Mouse (Mus musculus) CH12.LX (cell line): Measurements from ENCODE around the gene Gngt2. TPM values are rescaled to one million over a fixed set of nuclear protein-coding genes. Genes with fewer than 3 reads are reported as not detected.

Source experiments
- DNase-seq: peaks from one replicate; pipeline ENCODE4 v3.0.0-alpha.2; 2013; ENCODE audit errors: extremely low read depth
- H3K27ac ChIP-seq: 2 replicates; pipeline ENCODE4 v1.5.1; 2012; ENCODE audit warnings: low read depth, mild to moderate bottlenecking, control low read depth, moderate library complexity; ENCODE audit not compliant: insufficient read depth
- H3K27me3 ChIP-seq: replicated peaks from 2 replicates; pipeline ENCODE3; 2012; ENCODE audit warnings: inconsistent platforms
- H3K36me3 ChIP-seq, 2 experiments: replicated peaks in 1 of 2; 2 replicates each; pipeline versions ENCODE3 to v1.6.1; 2012; ENCODE audit warnings: inconsistent platforms in 1 of 2, low read length in 1 of 2, mild to moderate bottlenecking in 1 of 2, mixed read lengths in 1 of 2, moderate library complexity in 1 of 2; ENCODE audit not compliant: control insufficient read depth in 1 of 2, insufficient read depth in 1 of 2
- H3K4me1 ChIP-seq, 2 experiments: 2 replicates each; pipeline ENCODE4 v1.6.1; 2012; ENCODE audit warnings: inconsistent platforms in 1 of 2, moderate library complexity in 1 of 2; ENCODE audit not compliant: insufficient read depth in 2 of 2, control insufficient read depth in 1 of 2
- H3K4me2 ChIP-seq: 2 replicates; pipeline ENCODE4 v1.6.1; 2012; ENCODE audit warnings: low read depth, mild to moderate bottlenecking, control low read depth; ENCODE audit not compliant: poor library complexity, insufficient read depth, severe bottlenecking
- H3K4me3 ChIP-seq, 3 experiments: fragments of 150-350 bp in 1 of 3; sonication (generic) in 1 of 3; replicated peaks in 1 of 3; 2 replicates each; pipeline versions ENCODE3 to v1.5.1; 2011 to 2012; ENCODE audit warnings: low read depth in 2 of 3, low read length in 2 of 3, mild to moderate bottlenecking in 2 of 3, moderate library complexity in 2 of 3, control low read depth in 1 of 3, improper control_type of control experiment in 1 of 3, inconsistent platforms in 1 of 3, mixed read lengths in 1 of 3; ENCODE audit not compliant: poor library complexity in 1 of 3
- H3K79me2 ChIP-seq: replicated peaks from 2 replicates; pipeline ENCODE4 v1.6.1; 2012; ENCODE audit warnings: mild to moderate bottlenecking, moderate library complexity; ENCODE audit not compliant: control insufficient read depth, poor library complexity, insufficient read depth, severe bottlenecking; ENCODE audit errors: extremely low read depth
- H3K9ac ChIP-seq: 2 replicates; pipeline ENCODE4 v1.6.1; 2012; ENCODE audit warnings: low read depth, mild to moderate bottlenecking, control low read depth, moderate library complexity; ENCODE audit not compliant: insufficient read depth
- H3K9me3 ChIP-seq: replicated peaks from 2 replicates; pipeline ENCODE3; 2012; ENCODE audit warnings: low read length, inconsistent platforms, mixed read lengths
- BHLHE40 ChIP-seq: IDR thresholded peaks from 2 replicates; pipeline ENCODE4 v1.6.1; 2011; ENCODE audit warnings: mild to moderate bottlenecking, low read depth, low read length, improper control_type of control experiment
- CHD1 ChIP-seq: IDR thresholded peaks from 2 replicates; pipeline ENCODE4 v1.6.1; 2012; ENCODE audit warnings: low read depth, low read length, improper control_type of control experiment, inconsistent platforms
- CHD2 ChIP-seq: IDR thresholded peaks from 2 replicates; pipeline ENCODE4 v1.6.1; 2011; ENCODE audit warnings: low read length, improper control_type of control experiment
- CTCF ChIP-seq, 2 experiments: IDR thresholded peaks in 1 of 2; conservative IDR thresholded peaks in 1 of 2; 2 replicates each; pipeline ENCODE4 v1.5.1; 2011 to 2012; ENCODE audit warnings: low read depth in 2 of 2, low read length in 2 of 2, improper control_type of control experiment in 1 of 2, inconsistent platforms in 1 of 2, mild to moderate bottlenecking in 1 of 2, moderate library complexity in 1 of 2
- E2F4 ChIP-seq: IDR thresholded peaks from 2 replicates; pipeline ENCODE4 v1.6.1; 2011; ENCODE audit warnings: low read depth, low read length, improper control_type of control experiment; ENCODE audit not compliant: insufficient replicate concordance
- ELF1 ChIP-seq: IDR thresholded peaks from 2 replicates; pipeline ENCODE4 v1.6.1; 2014; ENCODE audit warnings: low read depth, mild to moderate bottlenecking, inconsistent platforms, low read length, improper control_type of control experiment
- EP300 ChIP-seq: IDR thresholded peaks from 2 replicates; pipeline ENCODE4 v1.6.1; 2011; ENCODE audit warnings: low read length, improper control_type of control experiment
- ETS1 ChIP-seq: conservative IDR thresholded peaks from 2 replicates; pipeline ENCODE4 v1.6.1; 2012; ENCODE audit warnings: low read depth, mild to moderate bottlenecking, inconsistent platforms, low read length, improper control_type of control experiment, moderate library complexity
- HCFC1 ChIP-seq: IDR thresholded peaks from 2 replicates; pipeline ENCODE4 v1.6.1; 2012; ENCODE audit warnings: low read depth, mild to moderate bottlenecking, inconsistent platforms, low read length, improper control_type of control experiment
- IRF4 ChIP-seq: IDR thresholded peaks from 2 replicates; pipeline ENCODE4 v1.6.1; 2014; ENCODE audit warnings: low read depth, mild to moderate bottlenecking, inconsistent platforms, low read length, improper control_type of control experiment
- JUND ChIP-seq: conservative IDR thresholded peaks from 2 replicates; pipeline ENCODE4 v1.6.1; 2011; ENCODE audit warnings: low read depth, low read length, improper control_type of control experiment
- KAT2A ChIP-seq: IDR thresholded peaks from 2 replicates; pipeline ENCODE4 v1.6.1; 2012; ENCODE audit warnings: low read length, improper control_type of control experiment, inconsistent platforms; ENCODE audit not compliant: insufficient replicate concordance
- MAFK ChIP-seq: IDR thresholded peaks from 2 replicates; pipeline ENCODE4 v1.6.1; 2011; ENCODE audit warnings: low read length, improper control_type of control experiment; ENCODE audit not compliant: insufficient replicate concordance
- MAX ChIP-seq: IDR thresholded peaks from 2 replicates; pipeline ENCODE4 v1.6.1; 2011; ENCODE audit warnings: low read length, improper control_type of control experiment
- MAZ ChIP-seq: IDR thresholded peaks from 2 replicates; pipeline ENCODE4 v1.6.1; 2012; ENCODE audit warnings: low read depth, mild to moderate bottlenecking, inconsistent platforms, low read length, improper control_type of control experiment, moderate library complexity
- MEF2A ChIP-seq: IDR thresholded peaks from 2 replicates; pipeline ENCODE4 v1.6.1; 2014; ENCODE audit warnings: low read depth, mild to moderate bottlenecking, inconsistent platforms, low read length, improper control_type of control experiment, borderline replicate concordance
- MXI1 ChIP-seq: IDR thresholded peaks from 2 replicates; pipeline ENCODE4 v1.6.1; 2011; ENCODE audit warnings: mild to moderate bottlenecking, low read depth, low read length, improper control_type of control experiment
- MYC ChIP-seq: IDR thresholded peaks from 2 replicates; pipeline ENCODE4 v1.6.1; 2011; ENCODE audit warnings: low read depth, mild to moderate bottlenecking, improper control_type of control experiment, low read length
- NELFE ChIP-seq: IDR thresholded peaks from 2 replicates; pipeline ENCODE4 v1.6.1; 2011; ENCODE audit warnings: low read depth, low read length, improper control_type of control experiment
- RCOR1 ChIP-seq: conservative IDR thresholded peaks from 2 replicates; pipeline ENCODE4 v1.6.1; 2012; ENCODE audit warnings: low read depth, mild to moderate bottlenecking, inconsistent platforms, low read length, improper control_type of control experiment
- SIN3A ChIP-seq: IDR thresholded peaks from 2 replicates; pipeline ENCODE4 v1.6.1; 2012; ENCODE audit warnings: low read length, improper control_type of control experiment, inconsistent platforms
- SMC3 ChIP-seq: IDR thresholded peaks from 2 replicates; pipeline ENCODE4 v1.6.1; 2011; ENCODE audit warnings: low read depth, low read length, improper control_type of control experiment
- TCF12 ChIP-seq: IDR thresholded peaks from 2 replicates; pipeline ENCODE4 v1.6.1; 2014; ENCODE audit warnings: low read depth, mild to moderate bottlenecking, inconsistent platforms, low read length, improper control_type of control experiment
- UBTF ChIP-seq: IDR thresholded peaks from 2 replicates; pipeline ENCODE4 v1.6.1; 2012; ENCODE audit warnings: low read depth, mild to moderate bottlenecking, inconsistent platforms, low read length, improper control_type of control experiment, moderate library complexity
- USF1 ChIP-seq: IDR thresholded peaks from 2 replicates; pipeline ENCODE4 v1.6.1; 2014; ENCODE audit warnings: low read depth, mild to moderate bottlenecking, inconsistent platforms, low read length, improper control_type of control experiment
- ZKSCAN1 ChIP-seq: IDR thresholded peaks from 2 replicates; pipeline ENCODE4 v1.6.1; 2012; ENCODE audit warnings: low read depth, inconsistent platforms, low read length, improper control_type of control experiment, borderline replicate concordance
- ZMIZ1 ChIP-seq: IDR thresholded peaks from 2 replicates; pipeline ENCODE4 v1.6.1; 2012; ENCODE audit warnings: low read depth, mild to moderate bottlenecking, inconsistent platforms, low read length, improper control_type of control experiment
- ZNF384 ChIP-seq: IDR thresholded peaks from 2 replicates; pipeline ENCODE4 v1.6.1; 2012; ENCODE audit warnings: low read depth, low read length, improper control_type of control experiment, inconsistent platforms
- dilution Hi-C: fragments of 300-500 bp; cut with MboI; formaldehyde crosslinking; loops from 2 replicates; pipeline ENCODE4 v1.14.3; 2020; ENCODE audit warnings: low sequenced_read_pairs; ENCODE audit not compliant: extremely low pct_unique_long_range_greater_than_20kb, extremely low pct_ligation_motif_present
- in situ Hi-C: fragments of 300-500 bp; cut with MboI; formaldehyde crosslinking; loops from 3 replicates; pipeline ENCODE4 v1.14.3; 2019; ENCODE audit warnings: low sequenced_read_pairs, low pct_ligation_motif_present, low pct_unique_long_range_greater_than_20kb, mixed read lengths
- polyA plus RNA-seq: library from polyadenylated mRNA; unstranded; fragments of >175 nt; gene quantifications from 2 replicates; pipeline ENCODE4 v1.2.1, GENCODE M21; 2012; ENCODE audit warnings: low read depth; ENCODE audit not compliant: insufficient read length
- total RNA-seq, 2 experiments: library from RNA; depleted of rRNA; stranded (reverse); fragments of 300-350 nt in 1 of 2; fragments of >200 nt in 1 of 2; gene quantifications; 2 replicates each; pipeline ENCODE4 v1.2.3; 2012 to 2014

Gngt2 gene
- total and polyA plus RNA-seq, 3 experiments: 136 to 157 (median 143) TPM

DNA sequence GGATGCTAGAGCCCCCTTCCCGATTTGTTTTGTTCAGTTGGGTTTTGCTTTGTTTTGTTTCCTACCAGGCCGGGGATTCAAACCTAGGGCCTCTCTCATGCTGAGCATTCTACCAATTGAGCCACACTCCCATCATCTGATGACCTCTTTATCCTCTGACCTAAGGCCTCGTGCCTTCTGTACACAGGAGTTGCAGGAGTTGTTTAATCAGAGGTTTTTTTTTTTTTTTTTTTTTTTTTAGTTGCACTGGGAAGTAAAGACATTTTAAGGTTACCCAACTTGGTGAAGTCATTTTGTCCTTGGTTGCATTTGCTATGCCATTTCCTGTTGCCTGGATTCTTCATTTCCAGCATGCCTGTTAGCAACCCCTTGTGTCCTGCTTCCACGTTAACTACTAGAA is 32.4 kb downstream of the Gngt2 start:
- Histone ChIP-seq H3K4me2 (peak overlapping the region; percentile 53), H3K4me3 (no peak overlapping the region), H3K9me3 (no peaks in the 10 kb centered on the region), H3K36me3 (peaks cover 0 to 16% of the 10 kb centered on the region in 2 experiments), H3K4me1 (peaks cover 11 to 30% of the 10 kb centered on the region in 2 experiments), H3K9ac (no peak overlapping the region), H3K27me3 (no peaks in the 10 kb centered on the region), H3K79me2 (no peaks in the 10 kb centered on the region), H3K27ac (no peak overlapping the region; the same call in 1 of the 2 replicates)
- DNase-seq: no peak
- no peak for TF ChIP-seq CHD1
- no peak for TF ChIP-seq RCOR1
- TF ChIP-seq UBTF: no peak
- TF ChIP-seq ZNF384: peak; percentile 80
- dilution Hi-C loops: no loop called here
- in situ Hi-C loops: loop anchor here (5.0 kb wide), 1 partner anchor 37 kb away; no protein-coding TSS in a partner anchor

DNA sequence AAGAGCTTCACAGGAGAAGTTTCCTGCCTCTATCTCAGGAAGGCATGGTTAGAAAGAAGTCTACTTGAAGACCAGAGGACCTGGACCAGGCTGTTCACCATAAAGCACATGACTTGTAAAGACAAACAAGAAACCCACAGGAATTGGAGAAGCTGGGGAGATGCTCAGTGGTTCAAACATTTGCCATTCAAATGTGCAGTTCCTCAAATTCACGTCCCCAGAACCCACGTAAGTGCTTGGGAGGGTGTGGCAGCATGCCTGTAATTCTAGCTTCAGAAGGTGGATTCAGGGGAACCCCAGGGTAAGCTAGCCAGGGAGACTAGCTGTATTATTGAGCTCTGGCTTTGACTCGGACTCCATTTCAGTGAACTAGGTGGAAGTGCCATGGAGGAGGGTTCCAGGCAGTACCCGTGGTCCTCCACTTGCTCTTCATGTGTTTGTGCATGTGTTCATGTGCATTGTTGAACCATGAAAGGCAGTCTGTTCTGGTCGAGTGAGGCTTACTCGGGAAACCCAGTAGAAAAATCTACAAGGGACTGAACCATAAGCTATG is 33.0 kb downstream of the Gngt2 start:
- no peak overlapping the region for H3K9ac ChIP-seq
- dilution Hi-C loops: no loop called here
- TF ChIP-seq SMC3: peak; percentile 20; the same call in 1 of the 2 replicates
- peak; percentile 76 for TF ChIP-seq EP300
- TF ChIP-seq SIN3A: peak; percentile 58
- TF ChIP-seq HCFC1: peak; percentile 32; the same call in 1 of the 2 replicates
- no peak for TF ChIP-seq KAT2A
- no peak for TF ChIP-seq USF1
- TF ChIP-seq MYC: peak; percentile 85; the same call in 1 of the 2 replicates
- TF ChIP-seq ZMIZ1: peak; percentile 57; the same call in 1 of the 2 replicates
- peak; percentile 52; the same call in 1 of the 2 replicates for TF ChIP-seq IRF4
- peak; percentile 63; the same call in 1 of the 2 replicates for TF ChIP-seq TCF12
- 0 out of 2 replicates have a peak, but pooled peaks have one; percentile 42 for TF ChIP-seq NELFE
- TF ChIP-seq CHD1: no peak
- no peak for TF ChIP-seq ZNF384
- peak; percentile 87 for TF ChIP-seq BHLHE40
- peak; percentile 56; the same call in 1 of the 2 replicates for TF ChIP-seq MAFK
- 0 out of 2 replicates have a peak, but pooled peaks have one; percentile 36 for TF ChIP-seq JUND
- peak; percentile 66; the same call in 1 of the 2 replicates for TF ChIP-seq RCOR1
- no peak for TF ChIP-seq ZKSCAN1
- TF ChIP-seq CHD2: peak; percentile 63
- TF ChIP-seq E2F4: 0 out of 2 replicates have a peak, but pooled peaks have one; percentile 29
- peak; percentile 81 for TF ChIP-seq MEF2A
- peak; percentile 80; the same call in 1 of the 2 replicates for TF ChIP-seq MXI1
- TF ChIP-seq CTCF (conservative IDR thresholded peaks at IDR 0.05 in 1 of 2, IDR thresholded peaks at IDR 0.05 in 1 of 2; ENCODE audit: low read depth in 2 of 2, low read length in 2 of 2): no peak
- TF ChIP-seq MAX: peak; percentile 83
- TF ChIP-seq ETS1: peak; percentile 78
- peak; percentile 51 for TF ChIP-seq ELF1
- peak; percentile 67; the same call in 1 of the 2 replicates for TF ChIP-seq MAZ
- H3K79me2 ChIP-seq: no peaks in the 10 kb centered on the region
- DNase-seq: peak; percentile 85
- no peaks in the 10 kb centered on the region for H3K27me3 ChIP-seq
- H3K27ac ChIP-seq: peak overlapping the region; percentile 59
- H3K4me3 ChIP-seq: no peak overlapping the region
- in situ Hi-C loops: loop anchor here (5.0 kb wide), 1 partner anchor 38 kb away; no protein-coding TSS in a partner anchor
- H3K4me1 ChIP-seq: peaks cover 11 to 30% of the 10 kb centered on the region in 2 experiments
- peak overlapping the region; percentile 53 for H3K4me2 ChIP-seq
- H3K9me3 ChIP-seq: no peaks in the 10 kb centered on the region
- peaks cover 0 to 16% of the 10 kb centered on the region in 2 experiments for H3K36me3 ChIP-seq
